Mouse (Mus musculus) bone marrow, adult 2 months (tissue): Measurements from ENCODE around the gene Sirt2.

ENCODE experiments used
- CTCF ChIP-seq: fragments of 200-500 bp; IDR thresholded peaks from 2 replicates; pipeline ENCODE4 v1.5.1; 2011; ENCODE audit warnings: low read length, control low read depth; ENCODE audit not compliant: control insufficient read depth, insufficient read depth
- POLR2A ChIP-seq: fragments of 200-500 bp; IDR thresholded peaks from 2 replicates; pipeline ENCODE4 v1.6.1; 2011; ENCODE audit warnings: low read depth, mild to moderate bottlenecking, control low read depth, low read length, borderline replicate concordance; ENCODE audit not compliant: control insufficient read depth

DNA sequence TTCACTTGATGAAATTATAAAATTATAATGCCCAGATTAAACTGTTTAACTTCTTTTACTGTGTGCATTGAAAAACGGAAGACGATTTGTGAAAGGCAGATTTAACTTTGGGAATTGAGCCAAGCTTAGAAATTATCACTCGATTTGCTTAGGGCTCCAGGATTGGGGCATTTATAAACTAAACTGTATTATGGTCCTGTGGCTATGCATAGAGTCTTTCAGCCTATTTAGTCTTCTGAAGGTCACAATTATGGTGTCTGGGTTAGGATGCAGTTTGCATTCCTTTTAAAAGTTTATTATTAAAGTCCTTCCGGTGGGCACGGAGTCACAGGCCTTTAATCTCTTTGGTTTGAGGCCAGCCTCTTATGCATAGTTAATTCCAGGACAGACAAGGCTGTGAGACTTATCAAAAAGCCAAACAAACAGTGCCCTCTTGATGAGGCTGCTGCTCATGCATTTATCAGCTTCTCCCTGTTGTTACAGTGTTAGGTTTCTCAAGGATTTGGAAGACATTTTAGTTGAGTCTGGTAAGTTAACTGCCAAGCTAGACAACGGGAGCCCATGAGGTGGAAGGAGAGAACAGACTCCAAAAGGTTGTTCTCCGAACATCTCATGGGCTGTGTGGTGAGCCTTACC, 45.2 kb downstream of the Sirt2 start:
- TF ChIP-seq CTCF (no peak), POLR2A (no peak)
